Mouse (Mus musculus): ENCODE results near the gene Plppr5. TPM values are rescaled to one million over a fixed set of nuclear protein-coding genes. Genes with fewer than 3 reads are reported as not detected.
A peak's percentile ranks its signal among the peaks of the same experiment; 100 is the strongest.

Gene Plppr5
- 4.6 and 6.0 TPM in 2 replicates for polyA plus RNA-seq (2014; fragmentation: Nextera tagmentation; extraction: Ambion mirVana)

- peak; percentile 43; the same call in 1 of the 2 replicates for ATAC-seq (ENCODE audit: insufficient number of reproducible peaks, insufficient read depth, low FRiP score, low read depth)
- Histone ChIP-seq H3K27me3 (ENCODE audit: control insufficient read depth, insufficient read depth, low read length) (0 out of 2 replicates have a peak, but pooled peaks cover 4% of the 10 kb centered on the region), H3K4me2 (ENCODE audit: low read length) (peak within 1 kb of the TSS; percentile 83), H3K4me1 (ENCODE audit: control insufficient read depth in 2 of 2, insufficient read depth in 2 of 2, low read length in 2 of 2) (peaks cover 4% of the 10 kb centered on the region in 2 experiments; a peak in 1 of 4 replicates), H3K36me3 (ENCODE audit: control insufficient read depth, insufficient read depth, low read length) (no peaks in the 10 kb centered on the region), H3K9me3 (ENCODE audit: control insufficient read depth, low read length) (no peaks in the 10 kb centered on the region), H3K4me3 (ENCODE audit: control insufficient read depth in 1 of 2, insufficient read depth in 1 of 2, low read depth in 1 of 2, low read length in 2 of 2) (peak within 1 kb of the TSS; percentile 58 to 59), H3K9ac (ENCODE audit: low read length) (peak within 1 kb of the TSS; percentile 64), H3K27ac (replicated peaks in 1 of 2; ENCODE audit: control insufficient read depth in 1 of 2, insufficient read depth in 1 of 2, low read depth in 2 of 2, low read length in 2 of 2) (peak within 1 kb of the TSS in 1 of 2 experiments; percentile 6; a peak in 2 of 4 replicates)
- 18% methylated on average over 20 of the region's 20 CpGs for WGBS
Measured at GRCm38 (mm10) chr3:117574529-117575252, at the start of gene Plppr5. Gene Plppr5, plus strand, starts transcription at chr3:117574836.

GRCm38 (mm10) chr3:117549899-117550298 lies 24.7 kb upstream of the Plppr5 start:
- Histone ChIP-seq H3K27ac (replicated peaks in 1 of 2; ENCODE audit: control insufficient read depth in 1 of 2, insufficient read depth in 1 of 2, low read depth in 2 of 2, low read length in 2 of 2) (no peak overlapping the region), H3K9ac (ENCODE audit: low read length) (no peak overlapping the region), H3K36me3 (ENCODE audit: control insufficient read depth, insufficient read depth, low read length) (no peaks in the 10 kb centered on the region), H3K4me1 (ENCODE audit: control insufficient read depth in 2 of 2, insufficient read depth in 2 of 2, low read length in 2 of 2) (no peaks in the 10 kb centered on the region), H3K9me3 (ENCODE audit: control insufficient read depth, low read length) (no peaks in the 10 kb centered on the region), H3K4me3 (ENCODE audit: control insufficient read depth in 1 of 2, insufficient read depth in 1 of 2, low read depth in 1 of 2, low read length in 2 of 2) (no peak overlapping the region), H3K27me3 (ENCODE audit: control insufficient read depth, insufficient read depth, low read length) (no peaks in the 10 kb centered on the region), H3K4me2 (ENCODE audit: low read length) (no peak overlapping the region)
- 84% methylated on average over 5 of the region's 5 CpGs for WGBS
- ATAC-seq (ENCODE audit: insufficient number of reproducible peaks, insufficient read depth, low FRiP score, low read depth), result no peak

DNA sequence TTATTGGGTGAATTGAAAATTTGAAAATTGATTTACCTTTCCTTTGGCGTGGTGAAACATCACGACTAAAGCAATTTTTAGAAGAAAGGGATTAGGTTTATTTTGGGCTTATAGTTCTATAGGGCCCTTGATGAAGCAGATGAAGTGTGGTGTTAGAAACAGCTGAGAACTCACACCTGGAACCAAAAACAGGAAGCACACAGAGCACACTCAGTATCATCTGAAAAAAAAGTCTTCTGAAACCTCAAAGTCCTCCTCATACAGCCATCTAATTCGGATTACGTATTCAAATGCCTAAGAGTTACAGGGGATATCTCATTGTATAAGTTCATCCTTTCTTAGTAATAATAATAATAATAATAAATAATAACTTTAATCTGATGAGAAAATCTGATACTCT lies 24.1 kb upstream of the Plppr5 start:
- 86% methylated on average over 4 of the region's 4 CpGs for WGBS
- no peak overlapping the region for H3K9ac ChIP-seq (ENCODE audit: low read length)
- H3K4me1 ChIP-seq (ENCODE audit: control insufficient read depth in 2 of 2, insufficient read depth in 2 of 2, low read length in 2 of 2), result no peaks in the 10 kb centered on the region
- no peak overlapping the region for H3K4me3 ChIP-seq (ENCODE audit: control insufficient read depth in 1 of 2, insufficient read depth in 1 of 2, low read depth in 1 of 2, low read length in 2 of 2)
- no peaks in the 10 kb centered on the region for H3K27me3 ChIP-seq (ENCODE audit: control insufficient read depth, insufficient read depth, low read length)
- no peak for ATAC-seq (ENCODE audit: insufficient number of reproducible peaks, insufficient read depth, low FRiP score, low read depth)
- H3K36me3 ChIP-seq (ENCODE audit: control insufficient read depth, insufficient read depth, low read length), result no peaks in the 10 kb centered on the region
- no peaks in the 10 kb centered on the region for H3K9me3 ChIP-seq (ENCODE audit: control insufficient read depth, low read length)
- H3K27ac ChIP-seq (replicated peaks in 1 of 2; ENCODE audit: control insufficient read depth in 1 of 2, insufficient read depth in 1 of 2, low read depth in 2 of 2, low read length in 2 of 2), result no peak overlapping the region
- H3K4me2 ChIP-seq (ENCODE audit: low read length), result no peak overlapping the region

DNA sequence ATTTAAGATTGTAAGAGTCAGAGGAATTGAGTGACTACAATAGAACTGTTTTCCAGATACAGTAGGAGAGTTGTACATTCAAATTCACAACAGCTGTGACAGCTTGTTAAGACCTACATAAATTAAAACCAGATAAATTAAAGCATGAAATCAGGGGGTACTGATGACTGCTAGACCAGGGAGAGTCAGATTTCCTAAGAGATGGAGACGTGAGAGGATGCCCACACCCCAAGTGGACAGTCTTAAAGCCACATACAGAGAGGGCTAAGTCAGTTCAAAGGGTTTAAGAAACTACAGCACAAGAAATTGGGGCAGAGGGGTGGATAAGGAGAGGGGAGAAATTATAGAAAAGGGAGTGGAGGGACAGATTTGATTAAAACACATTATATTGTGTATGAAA lies 17.7 kb upstream of the Plppr5 start:
- no peaks in the 10 kb centered on the region for H3K36me3 ChIP-seq (ENCODE audit: control insufficient read depth, insufficient read depth, low read length)
- no peaks in the 10 kb centered on the region for H3K4me1 ChIP-seq (ENCODE audit: control insufficient read depth in 2 of 2, insufficient read depth in 2 of 2, low read length in 2 of 2)
- H3K9me3 ChIP-seq (ENCODE audit: control insufficient read depth, low read length), result no peaks in the 10 kb centered on the region
- ATAC-seq (ENCODE audit: insufficient number of reproducible peaks, insufficient read depth, low FRiP score, low read depth), result no peak
- H3K9ac ChIP-seq (ENCODE audit: low read length), result no peak overlapping the region
- no peak overlapping the region for H3K27ac ChIP-seq (replicated peaks in 1 of 2; ENCODE audit: control insufficient read depth in 1 of 2, insufficient read depth in 1 of 2, low read depth in 2 of 2, low read length in 2 of 2)
- 57% methylated on average over 1 of the region's 1 CpGs for WGBS
- no peaks in the 10 kb centered on the region for H3K27me3 ChIP-seq (ENCODE audit: control insufficient read depth, insufficient read depth, low read length)
- no peak overlapping the region for H3K4me2 ChIP-seq (ENCODE audit: low read length)
- no peak overlapping the region for H3K4me3 ChIP-seq (ENCODE audit: control insufficient read depth in 1 of 2, insufficient read depth in 1 of 2, low read depth in 1 of 2, low read length in 2 of 2)

- H3K27ac ChIP-seq (replicated peaks in 1 of 2; ENCODE audit: control insufficient read depth in 1 of 2, insufficient read depth in 1 of 2, low read depth in 2 of 2, low read length in 2 of 2), result peak overlapping the region; percentile 6 to 19; a peak in 2 of 4 replicates
- H3K9me3 ChIP-seq (ENCODE audit: control insufficient read depth, low read length), result no peaks in the 10 kb centered on the region
- peak overlapping the region; percentile 83 for H3K4me2 ChIP-seq (ENCODE audit: low read length)
- peaks cover 4% of the 10 kb centered on the region in 2 experiments; a peak in 1 of 4 replicates for H3K4me1 ChIP-seq (ENCODE audit: control insufficient read depth in 2 of 2, insufficient read depth in 2 of 2, low read length in 2 of 2)
- peak; percentile 66 for ATAC-seq (ENCODE audit: insufficient number of reproducible peaks, insufficient read depth, low FRiP score, low read depth)
- 0 out of 2 replicates have a peak, but pooled peaks cover 4% of the 10 kb centered on the region for H3K27me3 ChIP-seq (ENCODE audit: control insufficient read depth, insufficient read depth, low read length)
- WGBS, result under 1% methylated on average over 71 of the region's 74 CpGs
- H3K4me3 ChIP-seq (ENCODE audit: control insufficient read depth in 1 of 2, insufficient read depth in 1 of 2, low read depth in 1 of 2, low read length in 2 of 2), result peak overlapping the region; percentile 58 to 59
- H3K36me3 ChIP-seq (ENCODE audit: control insufficient read depth, insufficient read depth, low read length), result no peaks in the 10 kb centered on the region
- H3K9ac ChIP-seq (ENCODE audit: low read length), result peak overlapping the region; percentile 64
Measured at GRCm38 (mm10) chr3:117575253-117575927, 754 bp downstream of the Plppr5 start.

DNA sequence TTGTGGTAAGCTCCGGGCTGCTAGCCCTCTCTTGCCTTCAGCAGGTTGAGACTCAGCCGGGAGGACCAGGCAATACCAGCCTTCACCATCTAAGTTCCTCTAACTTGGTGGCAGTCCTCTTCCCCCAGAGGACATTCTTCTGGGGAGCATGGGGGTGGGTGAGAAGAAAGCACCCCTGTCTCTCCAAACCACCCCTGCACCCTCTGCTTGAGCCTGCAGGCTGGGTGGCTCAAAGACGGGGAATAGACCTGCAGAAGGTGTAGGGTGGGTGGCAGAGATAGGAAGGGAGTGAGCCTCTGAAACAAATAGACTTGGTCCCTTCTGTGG lies 1.3 kb downstream of the Plppr5 start:
- peak; percentile 43; the same call in 1 of the 2 replicates for ATAC-seq (ENCODE audit: insufficient number of reproducible peaks, insufficient read depth, low FRiP score, low read depth)
- peak overlapping the region; percentile 64 for H3K9ac ChIP-seq (ENCODE audit: low read length)
- WGBS, result 12% methylated on average over 3 of the region's 3 CpGs

GRCm38 (mm10) chr3:117577349-117577748 lies 2.7 kb downstream of the Plppr5 start:
- WGBS, result 88% methylated on average over 2 of the region's 2 CpGs
- Histone ChIP-seq H3K4me3 (ENCODE audit: control insufficient read depth in 1 of 2, insufficient read depth in 1 of 2, low read depth in 1 of 2, low read length in 2 of 2) (no peak overlapping the region), H3K4me1 (ENCODE audit: control insufficient read depth in 2 of 2, insufficient read depth in 2 of 2, low read length in 2 of 2) (peaks cover 4% of the 10 kb centered on the region in 2 experiments; a peak in 1 of 4 replicates), H3K27me3 (ENCODE audit: control insufficient read depth, insufficient read depth, low read length) (0 out of 2 replicates have a peak, but pooled peaks cover 4% of the 10 kb centered on the region), H3K27ac (replicated peaks in 1 of 2; ENCODE audit: control insufficient read depth in 1 of 2, insufficient read depth in 1 of 2, low read depth in 2 of 2, low read length in 2 of 2) (no peak overlapping the region), H3K9me3 (ENCODE audit: control insufficient read depth, low read length) (no peaks in the 10 kb centered on the region), H3K36me3 (ENCODE audit: control insufficient read depth, insufficient read depth, low read length) (no peaks in the 10 kb centered on the region), H3K9ac (ENCODE audit: low read length) (no peak overlapping the region), H3K4me2 (ENCODE audit: low read length) (peak overlapping the region; percentile 83; the same call in 1 of the 2 replicates)
- ATAC-seq (ENCODE audit: insufficient number of reproducible peaks, insufficient read depth, low FRiP score, low read depth), result no peak

More for the DNA sequence above, 1.3 kb downstream of the Plppr5 start:
- Histone ChIP-seq H3K9me3 (ENCODE audit: control insufficient read depth, low read length) (no peaks in the 10 kb centered on the region), H3K27me3 (ENCODE audit: control insufficient read depth, insufficient read depth, low read length) (0 out of 2 replicates have a peak, but pooled peaks cover 4% of the 10 kb centered on the region), H3K4me1 (ENCODE audit: control insufficient read depth in 2 of 2, insufficient read depth in 2 of 2, low read length in 2 of 2) (peaks cover 4% of the 10 kb centered on the region in 2 experiments; a peak in 1 of 4 replicates), H3K4me3 (ENCODE audit: control insufficient read depth in 1 of 2, insufficient read depth in 1 of 2, low read depth in 1 of 2, low read length in 2 of 2) (peak overlapping the region; percentile 58 to 59), H3K4me2 (ENCODE audit: low read length) (peak overlapping the region; percentile 83), H3K27ac (replicated peaks in 1 of 2; ENCODE audit: control insufficient read depth in 1 of 2, insufficient read depth in 1 of 2, low read depth in 2 of 2, low read length in 2 of 2) (0 out of 4 replicates have a peak overlapping the region, but pooled peaks of 1 of the 2 experiments have one; percentile 19), H3K36me3 (ENCODE audit: control insufficient read depth, insufficient read depth, low read length) (no peaks in the 10 kb centered on the region)
